Mouse (Mus musculus) gastrocnemius, postnatal 25 days (tissue): ENCODE data around the gene Fxyd7. TPM values are rescaled to one million over a fixed set of nuclear protein-coding genes. Genes with fewer than 3 reads are reported as not detected.

Experiments
- DNase-seq: peaks from one replicate; pipeline ENCODE4 v3.0.0; 2022
- total RNA-seq, 2 experiments: library from RNA; stranded (reverse); gene quantifications; 1 replicate in 1 of 2; 2 replicates in 1 of 2; pipeline ENCODE4 v1.2.3; 2021

Fxyd7 gene
- total RNA-seq, 2 experiments from 2014 or later = 1.9 to 2.1 TPM

DNA sequence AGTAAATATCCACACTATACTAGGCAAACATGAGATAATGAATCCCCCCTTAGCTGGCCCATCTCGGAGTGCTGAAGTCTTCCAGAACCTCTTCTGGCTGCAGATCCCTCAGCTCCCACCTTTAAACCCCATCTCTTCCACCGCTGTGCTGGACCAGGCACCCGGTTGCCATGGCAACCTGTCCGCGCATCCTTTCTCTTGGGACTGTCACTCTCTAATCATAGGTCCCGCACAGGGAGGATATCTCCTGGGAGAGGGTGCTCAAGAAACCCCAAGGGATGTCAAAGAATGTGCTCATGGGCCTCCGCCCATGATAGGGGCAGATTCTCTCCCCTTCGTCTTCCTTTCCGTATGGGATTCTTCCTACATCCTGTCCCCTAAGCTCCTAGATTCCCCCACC is 346 bp downstream of the Fxyd7 start:
- no peak for DNase-seq

DNA sequence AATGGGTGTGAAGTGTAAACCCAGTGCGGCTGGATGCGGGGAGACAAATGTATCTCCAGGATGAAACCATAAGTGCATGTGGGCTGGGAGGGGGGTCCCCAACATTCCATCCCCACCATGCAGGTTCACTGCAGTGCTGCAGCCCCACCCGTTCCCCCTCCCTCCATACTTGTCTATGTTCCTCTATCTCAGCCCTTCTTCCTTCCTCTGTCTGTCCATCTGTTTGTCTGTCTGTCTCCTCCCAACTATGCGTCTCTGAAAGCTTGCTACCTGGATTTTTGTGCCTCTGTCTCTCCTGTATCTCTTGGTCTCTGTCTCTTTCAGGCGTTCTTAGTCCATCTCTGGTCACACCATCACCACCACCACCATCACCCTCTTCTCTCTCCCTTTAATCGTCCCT is 780 bp downstream of the Fxyd7 start:
- DNase-seq = no peak

DNA sequence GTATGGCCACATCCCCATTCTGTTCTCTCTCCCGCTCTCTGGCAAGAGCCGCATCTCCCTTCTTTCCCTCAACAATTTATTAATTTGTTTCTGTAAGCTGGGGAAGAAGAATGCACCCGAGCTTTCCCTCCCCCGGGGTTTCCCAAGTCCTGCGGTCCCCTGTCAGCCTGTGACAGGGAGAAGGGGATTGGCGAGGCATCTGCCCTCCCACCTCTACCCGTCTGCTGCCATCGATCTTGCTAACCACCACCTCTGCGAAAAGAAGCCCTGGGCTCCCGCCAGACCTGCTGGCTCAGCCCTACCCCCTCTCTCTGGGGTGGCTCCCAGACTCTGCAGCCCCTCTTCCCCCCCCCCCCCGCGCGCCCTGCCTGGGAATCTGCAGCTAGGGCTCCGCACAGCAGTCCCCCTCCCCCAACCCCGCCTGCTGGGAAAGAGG is 1.4 kb downstream of the Fxyd7 start:
- no peak for DNase-seq

DNA sequence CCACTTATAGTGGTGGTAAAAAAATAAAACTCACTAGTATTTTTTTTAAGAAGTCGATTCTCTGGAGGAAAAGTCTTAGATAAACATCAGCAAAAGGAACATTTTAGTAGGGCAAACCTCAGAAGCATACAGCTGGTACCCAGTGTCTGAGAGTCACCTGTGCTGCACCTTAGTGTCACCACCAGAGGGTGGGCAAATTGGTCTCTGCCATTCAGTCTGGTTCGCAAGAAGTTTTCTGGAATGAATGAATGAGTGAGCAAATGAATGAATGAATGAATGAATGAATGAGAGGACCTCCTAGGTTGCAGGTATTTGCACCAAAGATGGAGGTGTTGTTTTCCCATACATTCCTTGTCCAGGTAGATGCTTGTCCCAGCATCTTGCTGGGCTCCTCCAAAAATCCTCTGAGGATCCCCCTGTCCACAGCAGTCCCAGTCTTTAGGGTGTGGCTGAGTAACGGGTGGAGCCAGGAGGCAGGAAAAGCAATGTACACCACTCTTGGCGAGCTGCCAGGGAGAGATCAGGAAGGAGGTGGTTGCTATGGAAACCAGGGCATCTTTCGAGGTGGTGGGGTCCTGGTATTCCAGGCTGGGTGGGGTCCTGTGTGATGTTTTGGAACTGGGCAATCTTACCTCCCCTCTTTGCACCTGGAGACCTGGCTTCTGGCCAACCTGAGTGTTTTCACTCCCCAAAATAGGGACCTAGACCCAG is 2.0 kb downstream of the Fxyd7 start:
- DNase-seq = no peak

DNA sequence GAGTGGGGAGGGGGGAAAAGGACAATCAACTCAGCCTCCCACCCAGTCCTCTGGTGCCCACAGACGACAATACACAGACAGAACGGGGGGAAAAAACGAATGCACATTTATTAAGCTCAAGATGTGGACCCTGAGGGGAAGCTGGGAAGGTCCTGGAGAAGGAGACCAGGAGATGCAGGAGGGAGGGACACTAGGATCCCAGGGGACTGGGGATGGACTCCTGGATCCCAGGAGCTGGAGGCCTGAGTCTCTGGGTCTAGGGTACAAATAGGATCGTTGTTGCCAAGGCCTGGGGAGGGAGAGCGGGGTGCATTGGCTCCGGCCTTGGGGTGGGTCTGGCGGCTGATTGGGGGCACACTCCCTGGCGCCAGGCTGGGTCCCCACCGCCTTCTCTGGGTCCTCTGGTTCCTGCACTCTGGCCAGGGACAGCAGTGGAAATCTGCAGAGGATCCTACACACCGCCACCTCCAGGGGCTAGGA is 8.8 kb downstream of the Fxyd7 start, which contains the start of gene Fxyd5:
Fxyd5 (minus strand) TSS at position 51 of the 480 bp plus-strand sequence.
- DNase-seq = no peak

- peak; percentile 65 for DNase-seq
Measured at GRCm38 (mm10) chr7:31041662-31042315, 9.5 kb downstream of the Fxyd7 start.

GRCm38 (mm10) chr7:31041023-31041407 is 10.3 kb downstream of the Fxyd7 start:
- no peak for DNase-seq

GRCm38 (mm10) chr7:31040281-31041022 is 10.8 kb downstream of the Fxyd7 start:
- DNase-seq = no peak

DNA sequence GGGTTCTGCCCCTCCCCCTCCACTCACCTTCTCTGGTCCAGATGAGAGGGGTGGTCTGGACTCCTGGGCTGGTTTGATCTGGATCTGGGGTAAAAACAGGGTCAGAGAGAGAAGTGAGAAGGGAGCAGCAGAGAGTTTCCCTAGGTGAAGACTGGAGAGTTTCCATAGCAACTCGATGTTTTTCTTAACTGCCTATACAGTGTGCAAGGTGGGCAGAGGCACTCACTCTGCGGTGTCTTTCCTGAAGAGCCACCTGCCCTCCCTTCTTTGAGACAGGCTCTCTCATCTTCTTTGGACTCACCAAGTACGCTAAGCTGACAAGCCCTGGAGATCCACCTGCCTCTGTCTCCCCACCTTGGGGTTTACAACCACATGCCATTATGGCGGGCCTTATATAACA is 12.3 kb downstream of the Fxyd7 start:
- no peak for DNase-seq

DNA sequence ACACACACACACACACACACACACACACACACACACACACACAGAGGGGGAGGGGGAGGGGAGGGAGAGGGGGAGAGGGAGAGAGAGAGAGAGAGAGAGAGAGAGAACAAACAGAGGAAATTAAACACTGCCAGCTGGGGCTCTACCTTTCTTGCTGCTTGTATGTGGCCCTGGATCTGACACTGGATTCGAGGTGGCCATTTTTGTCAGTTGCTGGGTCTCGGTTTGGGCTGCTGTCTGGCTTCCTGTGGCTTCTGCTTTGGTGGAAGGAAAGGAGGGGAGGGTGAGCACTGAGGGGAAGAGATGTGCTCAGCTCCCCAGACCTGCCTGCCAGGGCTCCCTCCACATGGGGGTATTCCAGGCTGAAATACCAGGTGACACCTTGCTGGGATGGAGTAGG is 13.6 kb downstream of the Fxyd7 start:
- no peak for DNase-seq

DNA sequence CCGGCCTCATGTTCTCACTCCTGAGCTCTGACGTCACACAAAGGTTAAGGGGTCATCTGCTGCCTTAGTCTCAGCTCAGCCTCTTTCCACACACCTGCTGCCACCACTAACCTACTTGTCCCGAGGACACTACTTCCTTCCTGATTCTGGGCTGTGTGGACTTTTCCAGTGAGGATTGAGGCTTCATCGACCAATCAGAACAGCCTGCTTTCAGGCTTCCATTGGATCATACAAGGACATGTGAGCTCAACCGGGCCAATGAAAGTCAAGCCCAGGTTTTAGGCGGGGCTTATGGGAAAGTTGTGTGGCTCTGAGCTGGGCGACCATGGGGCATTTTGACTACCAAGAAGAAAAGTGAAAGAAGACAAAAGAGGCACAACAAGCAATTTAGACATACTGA is 14.3 kb downstream of the Fxyd7 start:
- no peak for DNase-seq

GRCm38 (mm10) chr7:31035291-31035690 is 16.0 kb downstream of the Fxyd7 start:
- DNase-seq = no peak

GRCm38 (mm10) chr7:31034789-31035188 is 16.5 kb downstream of the Fxyd7 start:
- no peak for DNase-seq

GRCm38 (mm10) chr7:31033409-31034165 is 17.7 kb downstream of the Fxyd7 start:
- DNase-seq = no peak

- no peak for DNase-seq
Measured at GRCm38 (mm10) chr7:31031731-31032130, 19.5 kb downstream of the Fxyd7 start.

- no peak for DNase-seq
Measured at GRCm38 (mm10) chr7:31030717-31031116, 20.6 kb downstream of the Fxyd7 start.

GRCm38 (mm10) chr7:31028609-31029008 is 22.7 kb downstream of the Fxyd7 start:
- DNase-seq = no peak

GRCm38 (mm10) chr7:31017104-31017901 is 34.0 kb downstream of the Fxyd7 start:
- no peak for DNase-seq

DNA sequence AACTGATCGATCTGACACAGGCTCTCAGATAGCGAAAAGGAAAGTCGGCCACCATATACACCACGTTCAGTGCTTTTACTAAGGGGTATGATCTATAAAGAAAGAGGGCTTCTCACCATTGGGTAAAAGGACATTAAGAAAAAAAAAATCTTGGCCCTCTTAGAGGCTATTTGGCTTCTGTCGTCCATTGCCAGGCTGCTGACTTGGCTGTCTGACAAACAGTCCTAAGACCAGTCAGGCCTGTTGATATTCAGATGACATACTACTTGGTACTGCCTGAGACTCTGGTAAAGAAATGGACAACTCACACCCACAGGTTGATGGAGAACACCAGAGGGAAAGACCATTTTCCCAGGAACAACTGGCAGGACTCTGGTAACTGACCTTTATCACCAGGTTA is 38.3 kb downstream of the Fxyd7 start:
- DNase-seq = no peak

- DNase-seq = no peak
Measured at GRCm38 (mm10) chr7:31008889-31009288, 42.4 kb downstream of the Fxyd7 start.

DNA sequence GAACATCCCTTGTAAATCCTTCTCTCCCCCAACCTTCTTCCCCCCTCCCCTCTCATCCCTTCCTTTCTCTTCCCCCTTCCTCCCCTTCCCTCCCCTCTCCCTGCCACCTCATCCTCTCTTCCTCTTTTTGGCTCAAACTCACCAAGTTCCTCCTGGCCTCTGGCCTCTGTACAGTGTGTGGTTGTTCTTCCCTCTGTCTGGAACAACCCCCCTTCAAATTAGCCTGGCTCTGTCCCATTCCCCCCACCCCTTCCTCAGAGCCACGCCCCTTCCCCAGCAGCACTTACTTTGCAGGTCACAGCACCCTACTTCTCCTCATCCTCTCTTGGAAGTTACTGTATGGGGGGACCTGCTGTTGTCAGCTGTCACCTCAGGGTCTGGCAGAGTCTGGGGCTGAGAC is 43.1 kb downstream of the Fxyd7 start:
- no peak for DNase-seq
